Mouse (Mus musculus) intestine, embryonic 14.5 days (tissue): ENCODE data around the gene Grik3. TPM values are rescaled to one million over a fixed set of nuclear protein-coding genes. Genes with fewer than 3 reads are reported as not detected.

ENCODE experiments used
- ATAC-seq: fragments of 200-750 bp; cut with Nextera tagmentation; replicated peaks from 2 replicates; pipeline ENCODE4 v1.8.0; 2017; ENCODE audit warnings: low read depth, moderate number of reproducible peaks, moderate TSS enrichment, moderate library complexity; ENCODE audit not compliant: low FRiP score, low TSS enrichment
- DNase-seq: peaks from one replicate; pipeline ENCODE4 v3.0.0-alpha.2; 2018; ENCODE audit warnings: low spot score
- H3K27ac ChIP-seq: fragments of 300-500 bp; sonication (generic); 2 replicates; pipeline ENCODE4 v1.5.1; 2014; ENCODE audit warnings: low read depth, mild to moderate bottlenecking, control low read depth
- H3K27me3 ChIP-seq: fragments of 300-500 bp; sonication (generic); replicated peaks from 2 replicates; pipeline ENCODE4 v1.6.1; 2014; ENCODE audit warnings: low read length, control low read depth; ENCODE audit not compliant: control insufficient read depth, insufficient read depth
- H3K36me3 ChIP-seq: fragments of 300-500 bp; sonication (generic); 2 replicates; pipeline ENCODE4 v1.6.1; 2014; ENCODE audit warnings: low read length, control low read depth; ENCODE audit not compliant: control insufficient read depth, insufficient read depth
- H3K4me1 ChIP-seq: fragments of 300-500 bp; sonication (generic); replicated peaks from 2 replicates; pipeline ENCODE4 v1.6.1; 2014; ENCODE audit warnings: low read length, control low read depth, mixed read lengths; ENCODE audit not compliant: control insufficient read depth, insufficient read depth
- H3K4me2 ChIP-seq: fragments of 300-500 bp; sonication (generic); 2 replicates; pipeline ENCODE4 v1.6.1; 2014; ENCODE audit warnings: low read length
- H3K4me3 ChIP-seq: fragments of 300-500 bp; sonication (generic); 2 replicates; pipeline ENCODE4 v1.5.1; 2014; ENCODE audit warnings: low read depth, low read length, control low read depth, mixed read lengths
- H3K9ac ChIP-seq: fragments of 300-500 bp; sonication (generic); 2 replicates; pipeline ENCODE4 v1.6.1; 2014; ENCODE audit warnings: mild to moderate bottlenecking, low read length
- H3K9me3 ChIP-seq: fragments of 300-500 bp; sonication (generic); 2 replicates; pipeline ENCODE4 v1.6.1; 2016; ENCODE audit warnings: low read length, control low read depth; ENCODE audit not compliant: control insufficient read depth
- WGBS: fragments of 180-500 bp; shearing (Covaris S2); extraction: QIAGEN DNeasy Blood & Tissue Kit; methylation state at CpG from one replicate; pipeline ENCODE4 v1.1.7; 2014; 5-methylcytosine and 5-hydroxymethylcytosine counted together
- polyA plus RNA-seq: library from polyadenylated mRNA; unstranded; fragments of >200 nt; fragmentation: Nextera tagmentation; extraction: Ambion mirVana; gene quantifications from 2 replicates; pipeline ENCODE4 v1.2.1, GENCODE M21; 2014

Gene Grik3
- polyA plus RNA-seq, 1 experiment from 2014 or later: 0.78 TPM

DNA sequence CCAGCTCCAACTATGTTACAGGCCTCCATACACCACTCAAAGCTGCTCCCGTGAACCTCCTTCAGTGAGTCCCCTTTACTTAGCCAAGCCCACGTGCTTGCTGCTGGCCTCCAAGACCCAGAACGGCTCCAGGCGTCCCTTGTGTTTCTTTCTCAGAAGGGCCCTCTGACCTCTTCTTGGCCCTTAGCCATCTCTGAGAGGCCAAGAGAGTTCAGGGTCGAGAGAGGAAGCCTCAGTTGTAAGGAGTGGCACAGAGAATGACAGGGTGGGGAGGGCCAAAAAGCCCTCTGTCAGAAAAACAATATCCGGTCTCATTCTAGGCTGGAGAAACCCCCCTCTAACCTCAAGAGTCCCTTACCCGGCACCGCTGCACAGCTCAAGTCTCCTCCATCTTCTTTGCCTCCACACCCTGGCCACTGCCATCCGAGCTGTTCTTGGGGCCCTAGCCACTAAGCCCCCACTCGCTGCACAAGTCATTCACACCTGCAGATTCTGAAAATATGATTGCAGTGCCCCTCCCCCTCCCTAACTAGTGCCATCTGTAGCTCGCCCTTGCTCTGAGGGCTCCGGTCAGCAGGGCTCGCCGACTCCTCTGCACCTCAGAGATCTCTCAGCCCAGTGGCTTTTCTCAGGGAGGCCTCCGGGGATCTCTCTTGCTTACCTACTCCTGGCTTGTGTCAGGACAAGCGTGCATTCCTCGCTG, 73.7 kb downstream of the Grik3 start:
- Histone ChIP-seq H3K9ac (no peak overlapping the region), H3K4me1 (0 out of 2 replicates have a peak, but pooled peaks cover 3% of the 10 kb centered on the region), H3K4me2 (no peak overlapping the region), H3K27ac (no peak overlapping the region), H3K27me3 (no peaks in the 10 kb centered on the region), H3K9me3 (no peaks in the 10 kb centered on the region), H3K4me3 (no peak overlapping the region), H3K36me3 (no peaks in the 10 kb centered on the region)
- 43% methylated on average over 17 of the region's 17 CpGs for WGBS
- no peak for ATAC-seq
- DNase-seq: no peak

DNA sequence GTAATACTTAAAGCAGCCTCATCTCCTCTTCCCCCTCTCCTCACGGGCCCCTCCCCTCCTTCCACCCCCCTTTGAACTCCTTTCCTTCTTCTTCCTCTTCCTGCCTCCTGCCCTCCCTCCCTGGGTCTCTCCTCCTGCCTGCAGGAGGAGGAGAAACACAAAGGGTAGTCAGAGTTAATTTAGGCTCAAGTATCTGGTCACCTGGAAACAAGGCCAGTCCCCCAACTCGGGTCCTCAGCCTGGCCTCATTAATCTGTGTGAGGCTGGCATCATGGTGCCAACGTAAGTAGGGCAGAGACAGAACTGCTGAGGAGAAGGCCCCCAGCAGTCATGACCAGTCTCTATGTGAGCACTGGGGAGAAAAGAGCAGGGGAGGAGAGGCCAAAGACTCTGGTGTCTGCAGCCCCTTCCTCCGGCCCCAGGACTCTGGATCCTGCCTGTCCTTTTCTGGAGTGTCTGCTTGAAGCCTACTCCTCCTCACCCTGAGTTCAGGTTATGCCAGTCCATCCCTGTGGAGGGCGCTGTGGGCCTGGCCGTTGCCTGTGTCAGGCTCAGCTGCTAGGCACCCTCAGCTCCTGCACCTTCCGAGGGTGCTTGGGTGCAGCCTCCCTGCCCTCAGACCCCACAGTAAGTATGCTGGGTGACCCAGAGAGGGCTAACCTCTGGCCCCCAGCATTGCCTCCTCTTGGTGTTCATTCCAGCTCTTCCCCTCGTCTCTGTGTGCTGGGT, 75.4 kb downstream of the Grik3 start:
- Histone ChIP-seq H3K36me3 (no peaks in the 10 kb centered on the region), H3K27ac (no peak overlapping the region), H3K9me3 (no peaks in the 10 kb centered on the region), H3K27me3 (no peaks in the 10 kb centered on the region), H3K4me1 (0 out of 2 replicates have a peak, but pooled peaks cover 3% of the 10 kb centered on the region), H3K9ac (no peak overlapping the region), H3K4me2 (no peak overlapping the region), H3K4me3 (no peak overlapping the region)
- 44% methylated on average over 8 of the region's 8 CpGs for WGBS
- no peak for DNase-seq
- ATAC-seq: no peak

- Histone ChIP-seq H3K4me2 (no peak overlapping the region), H3K9me3 (no peaks in the 10 kb centered on the region), H3K4me3 (no peak overlapping the region), H3K36me3 (no peaks in the 10 kb centered on the region), H3K27me3 (peaks cover 12% of the 10 kb centered on the region), H3K27ac (no peak overlapping the region), H3K9ac (no peak overlapping the region), H3K4me1 (0 out of 2 replicates have a peak, but pooled peaks cover 3% of the 10 kb centered on the region)
- DNase-seq: no peak
- ATAC-seq: no peak
- 95% methylated on average over 6 of the region's 6 CpGs for WGBS
These were observed 77.7 kb downstream of the Grik3 start for GRCm38 (mm10) chr4:125568210-125568609.

DNA sequence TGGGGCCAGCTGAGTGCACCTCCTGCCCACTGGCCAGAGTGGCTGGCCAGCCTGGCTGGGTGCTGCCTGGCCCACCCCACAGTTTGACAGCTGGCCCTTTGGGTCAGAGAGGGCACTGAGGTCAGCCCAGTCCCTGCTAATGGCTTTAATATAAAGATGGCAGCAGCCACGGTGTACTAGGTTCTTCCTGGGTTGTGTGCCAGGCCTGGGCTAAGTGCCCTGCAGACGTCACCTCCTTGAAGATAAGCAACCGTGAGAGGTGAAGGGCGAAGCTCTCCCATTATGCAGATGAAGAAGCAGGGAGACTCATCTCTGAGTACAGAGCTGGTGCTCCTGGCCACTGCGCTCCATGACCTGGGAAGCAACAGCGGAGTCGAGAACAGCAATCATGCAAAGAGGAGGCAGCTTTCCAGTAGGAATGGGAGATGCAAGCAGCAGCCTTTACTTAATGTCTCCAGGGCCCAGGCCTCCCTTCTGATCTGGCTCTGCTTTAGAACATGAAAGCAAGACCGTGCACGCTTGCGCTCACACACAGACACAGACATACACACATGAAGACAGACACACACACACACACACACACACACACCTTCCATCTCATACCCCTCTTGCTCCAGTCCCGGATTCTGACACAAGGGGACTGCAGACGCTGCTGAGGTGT, 81.3 kb downstream of the Grik3 start:
- Histone ChIP-seq H3K4me2 (no peak overlapping the region), H3K9me3 (no peaks in the 10 kb centered on the region), H3K27ac (no peak overlapping the region), H3K36me3 (no peaks in the 10 kb centered on the region), H3K27me3 (peaks cover 31% of the 10 kb centered on the region), H3K4me3 (no peak overlapping the region), H3K9ac (no peak overlapping the region), H3K4me1 (no peaks in the 10 kb centered on the region)
- DNase-seq (no peak), ATAC-seq (no peak)
- 33% methylated on average over 12 of the region's 12 CpGs for WGBS

GRCm38 (mm10) chr4:125572312-125572663, 81.8 kb downstream of the Grik3 start:
- no peak overlapping the region for H3K9ac ChIP-seq
- no peaks in the 10 kb centered on the region for H3K9me3 ChIP-seq
- no peak overlapping the region for H3K27ac ChIP-seq
- no peak overlapping the region for H3K4me2 ChIP-seq
- no peak for DNase-seq
- H3K36me3 ChIP-seq: no peaks in the 10 kb centered on the region
- ATAC-seq: no peak
- no peak overlapping the region for H3K4me3 ChIP-seq
- H3K4me1 ChIP-seq: no peaks in the 10 kb centered on the region
- WGBS: 7% methylated on average over 5 of the region's 5 CpGs
- H3K27me3 ChIP-seq: peaks cover 31% of the 10 kb centered on the region

DNA sequence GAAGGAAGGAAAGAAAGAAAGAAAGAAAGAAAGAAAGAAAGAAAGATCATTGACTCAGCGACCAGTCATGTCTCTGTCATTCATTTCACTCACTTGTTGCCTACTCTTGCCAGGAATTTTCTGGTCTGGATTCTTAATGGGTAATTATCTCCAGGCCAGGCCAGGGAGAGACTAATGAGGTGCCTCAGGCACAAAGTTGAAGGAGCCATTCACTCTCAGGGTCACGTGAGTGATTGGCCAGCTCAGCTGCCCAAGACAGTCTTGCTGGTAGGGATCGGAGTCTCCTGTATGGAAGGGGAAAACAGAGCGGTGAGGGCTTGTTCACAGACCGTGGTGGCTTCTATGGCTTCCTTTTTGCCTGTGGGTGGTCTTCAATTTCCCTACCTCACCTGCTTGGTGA, 82.5 kb downstream of the Grik3 start:
- H3K9me3 ChIP-seq: no peaks in the 10 kb centered on the region
- H3K4me2 ChIP-seq: no peak overlapping the region
- no peaks in the 10 kb centered on the region for H3K4me1 ChIP-seq
- WGBS: 24% methylated on average over 5 of the region's 5 CpGs
- DNase-seq: no peak
- H3K27ac ChIP-seq: no peak overlapping the region
- peaks cover 31% of the 10 kb centered on the region for H3K27me3 ChIP-seq
- H3K9ac ChIP-seq: no peak overlapping the region
- H3K4me3 ChIP-seq: no peak overlapping the region
- 0 out of 2 replicates have a peak, but pooled peaks have one; percentile 53 for ATAC-seq
- no peaks in the 10 kb centered on the region for H3K36me3 ChIP-seq

GRCm38 (mm10) chr4:125573951-125574675, 83.6 kb downstream of the Grik3 start:
- 15% methylated on average over 11 of the region's 11 CpGs for WGBS
- H3K9ac ChIP-seq: no peak overlapping the region
- no peak overlapping the region for H3K4me3 ChIP-seq
- H3K27ac ChIP-seq: no peak overlapping the region
- no peak overlapping the region for H3K4me2 ChIP-seq
- H3K4me1 ChIP-seq: no peaks in the 10 kb centered on the region
- H3K9me3 ChIP-seq: no peaks in the 10 kb centered on the region
- no peak for ATAC-seq
- no peak for DNase-seq
- H3K27me3 ChIP-seq: peaks cover 31% of the 10 kb centered on the region
- H3K36me3 ChIP-seq: no peaks in the 10 kb centered on the region

- DNase-seq (no peak), ATAC-seq (no peak)
- Histone ChIP-seq H3K9ac (no peak overlapping the region), H3K27ac (no peak overlapping the region), H3K4me2 (no peak overlapping the region), H3K9me3 (no peaks in the 10 kb centered on the region), H3K36me3 (no peaks in the 10 kb centered on the region), H3K4me1 (no peaks in the 10 kb centered on the region), H3K27me3 (no peaks in the 10 kb centered on the region), H3K4me3 (no peak overlapping the region)
- 51% methylated on average over 5 of the region's 5 CpGs for WGBS
These were observed 89.8 kb downstream of the Grik3 start for GRCm38 (mm10) chr4:125580336-125580735.
